Comparison of ENCODE assay signal across 8 mouse cellular contexts in genomic region chr9:42123713-42124576, GRCm38 (mm10). TPM values are rescaled to one million over a fixed set of nuclear protein-coding genes. Genes with fewer than 3 reads are reported as not detected.
DNase-seq lines count a peak whose midpoint lies in the region; ATAC-seq lines count a peak whose summit lies in the region.

Sorl1 (minus strand) TSS chr9:42124297.

- H3K4me3 ChIP-seq in brown adipose tissue, adult 24 weeks (ENCODE audit: insufficient read depth, low read depth, low read length): peak within 1 kb of the TSS; percentile 73
- peak within 1 kb of the TSS; percentile 82 for H3K4me3 ChIP-seq in forebrain, embryonic 13.5 days
- peak within 1 kb of the TSS; percentile 73 for H3K4me3 ChIP-seq in heart, embryonic 16.5 days (ENCODE audit: low read length)
- peak within 1 kb of the TSS; percentile 60 for H3K4me3 ChIP-seq in liver, embryonic 15.5 days (replicated peaks)
- H3K4me3 ChIP-seq in neural tube, embryonic 12.5 days: peak within 1 kb of the TSS; percentile 61

- H3K27ac ChIP-seq in brown adipose tissue, adult 24 weeks (replicated peaks; ENCODE audit: low read depth, low read length): no peak within 1 kb of the TSS
- H3K27ac ChIP-seq in forebrain, embryonic 13.5 days: peak within 1 kb of the TSS; percentile 59
- no peak within 1 kb of the TSS for H3K27ac ChIP-seq in heart, embryonic 16.5 days (ENCODE audit: low read length)
- peak within 1 kb of the TSS; percentile 45; the same call in 1 of the 2 replicates for H3K27ac ChIP-seq in liver, embryonic 15.5 days (replicated peaks)
- H3K27ac ChIP-seq in neural tube, embryonic 12.5 days: peak within 1 kb of the TSS; percentile 15; the same call in 1 of the 2 replicates

- H3K27me3 ChIP-seq in forebrain, embryonic 13.5 days: no peaks in the 10 kb centered on the region
- peaks cover 6% of the 10 kb centered on the region; the same call in 1 of the 2 replicates for H3K27me3 ChIP-seq in heart, embryonic 16.5 days (ENCODE audit: control insufficient read depth, insufficient read depth, low read length)
- peaks cover 42% of the 10 kb centered on the region for H3K27me3 ChIP-seq in liver, embryonic 15.5 days
- no peaks in the 10 kb centered on the region; the same call in 1 of the 2 replicates for H3K27me3 ChIP-seq in neural tube, embryonic 12.5 days (replicated peaks)

- under 1% methylated on average over 84 of the region's 94 CpGs for WGBS in forebrain, embryonic 13.5 days
- 1% methylated on average over 76 of the region's 94 CpGs for WGBS in heart, embryonic 16.5 days
- WGBS in liver, embryonic 15.5 days (ENCODE audit: insufficient replicate concordance): under 1% methylated on average over 85 of the region's 94 CpGs
- under 1% methylated on average over 92 of the region's 94 CpGs for WGBS in neural tube, embryonic 12.5 days

- H3K36me3 ChIP-seq in forebrain, embryonic 13.5 days (ENCODE audit: poor library complexity, severe bottlenecking): no peaks in the 10 kb centered on the region
- no peaks in the 10 kb centered on the region for H3K36me3 ChIP-seq in heart, embryonic 16.5 days (ENCODE audit: control insufficient read depth, insufficient read depth)
- H3K36me3 ChIP-seq in liver, embryonic 15.5 days (replicated peaks): no peaks in the 10 kb centered on the region
- H3K36me3 ChIP-seq in neural tube, embryonic 12.5 days: no peaks in the 10 kb centered on the region

- no peaks in the 10 kb centered on the region for H3K9me3 ChIP-seq in forebrain, embryonic 13.5 days (replicated peaks)
- H3K9me3 ChIP-seq in heart, embryonic 16.5 days (replicated peaks; ENCODE audit: control insufficient read depth, low read length): no peaks in the 10 kb centered on the region
- no peaks in the 10 kb centered on the region for H3K9me3 ChIP-seq in liver, embryonic 15.5 days (replicated peaks)
- H3K9me3 ChIP-seq in neural tube, embryonic 12.5 days: no peaks in the 10 kb centered on the region

- peak; percentile 89 for ATAC-seq in forebrain, embryonic 13.5 days
- ATAC-seq in heart, embryonic 16.5 days (replicated peaks; ENCODE audit: extremely low read depth, insufficient read depth, low FRiP score): peak; percentile 78
- ATAC-seq in liver, embryonic 15.5 days (ENCODE audit: insufficient read depth): no peak; the same call in 1 of the 2 replicates
- ATAC-seq in neural tube, embryonic 12.5 days (ENCODE audit: low FRiP score, low read depth): peak; percentile 80

- peaks cover 11% of the 10 kb centered on the region for H3K4me1 ChIP-seq in brown adipose tissue, adult 24 weeks (ENCODE audit: control insufficient read depth, insufficient read depth, insufficient read length, low read length)
- peaks cover 59% of the 10 kb centered on the region for H3K4me1 ChIP-seq in forebrain, embryonic 13.5 days
- no peaks in the 10 kb centered on the region for H3K4me1 ChIP-seq in heart, embryonic 16.5 days (ENCODE audit: control insufficient read depth, insufficient read depth, low read length)
- no peaks in the 10 kb centered on the region for H3K4me1 ChIP-seq in liver, embryonic 15.5 days (replicated peaks)
- H3K4me1 ChIP-seq in neural tube, embryonic 12.5 days: peaks cover 26% of the 10 kb centered on the region

- peak; percentile 85 for DNase-seq in B cell, adult 2 months
- peak; percentile 85 for DNase-seq in kidney, postnatal 14 days
- DNase-seq in thymus, adult 18-20 months: peak; percentile 71 to 72

- H3K9ac ChIP-seq in forebrain, embryonic 13.5 days: peak within 1 kb of the TSS; percentile 91
- peak within 1 kb of the TSS; percentile 81 for H3K9ac ChIP-seq in heart, embryonic 16.5 days (ENCODE audit: low read length)
- peak within 1 kb of the TSS; percentile 8; the same call in 1 of the 2 replicates for H3K9ac ChIP-seq in liver, embryonic 15.5 days
- H3K9ac ChIP-seq in neural tube, embryonic 12.5 days: peak within 1 kb of the TSS; percentile 88

- peak within 1 kb of the TSS; percentile 96 for H3K4me2 ChIP-seq in forebrain, embryonic 13.5 days
- peak within 1 kb of the TSS; percentile 99 for H3K4me2 ChIP-seq in heart, embryonic 16.5 days (ENCODE audit: low read depth, low read length)
- H3K4me2 ChIP-seq in liver, embryonic 15.5 days: peak within 1 kb of the TSS; percentile 73
- peak within 1 kb of the TSS; percentile 96 for H3K4me2 ChIP-seq in neural tube, embryonic 12.5 days (replicated peaks)

RNA-seq across cellular contexts. Expression of gene Sorl1, which starts in this region (rescaled TPM):
- polyA plus RNA-seq in brown adipose tissue, adult 24 weeks (2012; ENCODE audit: insufficient read depth, insufficient read length, missing spikeins): 19.3 and 25.3 TPM in 2 replicates
- polyA plus RNA-seq in forebrain, embryonic 13.5 days (2015; fragmentation: Nextera tagmentation; extraction: Ambion mirVana): 9.6 and 11.5 TPM in 2 replicates
- 2.2 and 2.6 TPM in 2 replicates for polyA plus RNA-seq in heart, embryonic 16.5 days (2015; fragmentation: Nextera tagmentation; extraction: Ambion mirVana)
- polyA plus RNA-seq in liver, embryonic 15.5 days (2015; fragmentation: Nextera tagmentation; extraction: Ambion mirVana): 2.0 and 2.2 TPM in 2 replicates
- polyA plus RNA-seq in neural tube, embryonic 12.5 days (2016; fragmentation: Nextera tagmentation; extraction: Ambion mirVana): 16.4 and 16.6 TPM in 2 replicates

Comparison
In these comparisons a context has a peak if more than half of its experiments do, and no peak if none do; other contexts are left out.
1. H3K27ac ChIP-seq: peak in forebrain, embryonic 13.5 days (single experiment), liver, embryonic 15.5 days (single experiment) and neural tube, embryonic 12.5 days (single experiment); none in brown adipose tissue, adult 24 weeks (single experiment) and heart, embryonic 16.5 days (single experiment).
2. H3K9ac ChIP-seq: peak in every context shown above with its lines; median percentile 91 in forebrain, embryonic 13.5 days; 88 in neural tube, embryonic 12.5 days; 81 in heart, embryonic 16.5 days; 8 in liver, embryonic 15.5 days.
3. Peak in every context shown above with its lines, with median percentiles within 50 percentile points of each other: DNase-seq, H3K4me3 ChIP-seq and H3K4me2 ChIP-seq.